Mouse (Mus musculus) thymus, adult 2 months (tissue): Measurements from ENCODE around the gene Wnt10b.

Experiments used
- CTCF ChIP-seq: fragments of 200-500 bp; IDR thresholded peaks from 2 replicates; pipeline ENCODE4 v1.5.1; 2012; ENCODE audit warnings: mild to moderate bottlenecking, control low read depth, low read length, moderate library complexity, borderline replicate concordance; ENCODE audit not compliant: control insufficient read depth, poor library complexity, insufficient read depth; ENCODE audit errors: extremely low read depth
- POLR2A ChIP-seq: fragments of 200-500 bp; IDR thresholded peaks from 2 replicates; pipeline ENCODE4 v1.6.1; 2012; ENCODE audit warnings: mild to moderate bottlenecking, low read length, control low read depth, moderate library complexity; ENCODE audit not compliant: control insufficient read depth, poor library complexity, insufficient read depth; ENCODE audit errors: extremely low read depth

GRCm38 (mm10) chr15:98737881-98738280 is 40.1 kb downstream of the Wnt10b start:
- no peak for TF ChIP-seq POLR2A
- no peak for TF ChIP-seq CTCF
